Mouse (Mus musculus) hindbrain, embryonic 14.5 days (tissue): ENCODE measurements around the gene Ppp1r32. TPM values are rescaled to one million over a fixed set of nuclear protein-coding genes. Genes with fewer than 3 reads are reported as not detected.

Experiments
- ATAC-seq: fragments of 200-750 bp; cut with Nextera tagmentation; 2 replicates; pipeline ENCODE4 v1.8.0; 2017; ENCODE audit warnings: moderate number of reproducible peaks, mild to moderate bottlenecking, moderate TSS enrichment, moderate library complexity; ENCODE audit not compliant: low FRiP score
- DNase-seq: peaks from one replicate; pipeline ENCODE4 v3.0.0-alpha.2; 2015; ENCODE audit warnings: low spot score
- H3K27ac ChIP-seq: fragments of 300-500 bp; sonication (generic); 2 replicates; pipeline ENCODE4 v1.5.1; 2014; ENCODE audit warnings: mild to moderate bottlenecking, moderate library complexity
- H3K27me3 ChIP-seq: fragments of 300-500 bp; sonication (generic); 2 replicates; pipeline ENCODE4 v1.6.1; 2014; ENCODE audit warnings: mild to moderate bottlenecking, low read length, mixed read lengths; ENCODE audit not compliant: control insufficient read depth, insufficient read depth
- H3K36me3 ChIP-seq: fragments of 300-500 bp; sonication (generic); replicated peaks from 2 replicates; pipeline ENCODE4 v1.6.1; 2014; ENCODE audit not compliant: control insufficient read depth, insufficient read depth
- H3K4me1 ChIP-seq: fragments of 300-500 bp; sonication (generic); replicated peaks from 2 replicates; pipeline ENCODE4 v1.6.1; 2014; ENCODE audit warnings: antibody characterized with exemption, low read length, mixed read lengths; ENCODE audit not compliant: control insufficient read depth, insufficient read depth
- H3K4me2 ChIP-seq: fragments of 300-500 bp; sonication (generic); replicated peaks from 2 replicates; pipeline ENCODE4 v1.6.1; 2014; ENCODE audit warnings: mild to moderate bottlenecking, moderate library complexity
- H3K4me3 ChIP-seq: fragments of 300-500 bp; sonication (generic); replicated peaks from 2 replicates; pipeline ENCODE4 v1.5.1; 2014; ENCODE audit warnings: mild to moderate bottlenecking, low read length
- H3K9ac ChIP-seq: fragments of 300-500 bp; sonication (generic); 2 replicates; pipeline ENCODE4 v1.6.1; 2014
- H3K9me3 ChIP-seq: fragments of 300-500 bp; sonication (generic); 2 replicates; pipeline ENCODE4 v1.6.1; 2016; ENCODE audit warnings: low read length; ENCODE audit not compliant: control insufficient read depth
- WGBS: fragments of 180-500 bp; shearing (Covaris S2); extraction: QIAGEN DNeasy Blood & Tissue Kit; methylation state at CpG from one replicate; pipeline ENCODE4 v1.1.7; 2014; 5-methylcytosine and 5-hydroxymethylcytosine counted together
- polyA plus RNA-seq: library from polyadenylated mRNA; unstranded; fragments of >200 nt; fragmentation: Nextera tagmentation; extraction: Ambion mirVana; gene quantifications from 2 replicates; pipeline ENCODE4 v1.2.1, GENCODE M21; 2014

Gene Ppp1r32
- polyA plus RNA-seq, 1 experiment from 2014 or later = 2.8 TPM

GRCm38 (mm10) chr19:10469171-10469658 lies 13.5 kb downstream of the Ppp1r32 start:
- H3K27ac ChIP-seq = no peak overlapping the region
- no peaks in the 10 kb centered on the region for H3K9me3 ChIP-seq
- H3K9ac ChIP-seq = no peak overlapping the region
- H3K4me2 ChIP-seq = no peak overlapping the region
- no peak for DNase-seq
- H3K27me3 ChIP-seq = no peaks in the 10 kb centered on the region
- H3K36me3 ChIP-seq = no peaks in the 10 kb centered on the region
- no peak for ATAC-seq
- no peaks in the 10 kb centered on the region for H3K4me1 ChIP-seq
- H3K4me3 ChIP-seq = no peak overlapping the region
- 57% methylated on average over 8 of the region's 8 CpGs for WGBS

GRCm38 (mm10) chr19:10464427-10464826 lies 18.3 kb downstream of the Ppp1r32 start:
- Histone ChIP-seq H3K36me3 (no peaks in the 10 kb centered on the region), H3K4me2 (no peak overlapping the region), H3K4me1 (no peaks in the 10 kb centered on the region), H3K4me3 (no peak overlapping the region), H3K9ac (no peak overlapping the region), H3K9me3 (no peaks in the 10 kb centered on the region), H3K27me3 (peaks cover 23% of the 10 kb centered on the region), H3K27ac (no peak overlapping the region)
- DNase-seq = no peak
- no peak for ATAC-seq
- 13% methylated on average over 4 of the region's 4 CpGs for WGBS

- WGBS = 41% methylated on average over 7 of the region's 7 CpGs
- Histone ChIP-seq H3K4me3 (no peak overlapping the region), H3K36me3 (no peaks in the 10 kb centered on the region), H3K27me3 (peaks cover 46% of the 10 kb centered on the region), H3K4me1 (peaks cover 9% of the 10 kb centered on the region; the same call in 1 of the 2 replicates), H3K4me2 (no peak overlapping the region), H3K9me3 (no peaks in the 10 kb centered on the region), H3K9ac (no peak overlapping the region), H3K27ac (no peak overlapping the region)
- no peak for DNase-seq
- ATAC-seq = no peak
These were observed 21.1 kb downstream of the Ppp1r32 start for GRCm38 (mm10) chr19:10461584-10461983.

- WGBS = 46% methylated on average over 11 of the region's 11 CpGs
- no peaks in the 10 kb centered on the region for H3K9me3 ChIP-seq
- peaks cover 14% of the 10 kb centered on the region; the same call in 1 of the 2 replicates for H3K4me1 ChIP-seq
- H3K4me2 ChIP-seq = no peak overlapping the region
- no peaks in the 10 kb centered on the region for H3K36me3 ChIP-seq
- no peak for DNase-seq
- no peak for ATAC-seq
- peaks cover 63% of the 10 kb centered on the region for H3K27me3 ChIP-seq
- H3K4me3 ChIP-seq = no peak overlapping the region
- H3K9ac ChIP-seq = no peak overlapping the region
- no peak overlapping the region for H3K27ac ChIP-seq
These were observed 22.8 kb downstream of the Ppp1r32 start for GRCm38 (mm10) chr19:10459907-10460306.

GRCm38 (mm10) chr19:10458096-10458495 lies 24.6 kb downstream of the Ppp1r32 start:
- no peak overlapping the region for H3K9ac ChIP-seq
- peak overlapping the region; percentile 50 for H3K4me3 ChIP-seq
- peak; percentile 54 for DNase-seq
- H3K27ac ChIP-seq = no peak overlapping the region
- no peak for ATAC-seq
- no peaks in the 10 kb centered on the region for H3K36me3 ChIP-seq
- H3K27me3 ChIP-seq = peaks cover 67% of the 10 kb centered on the region
- no peaks in the 10 kb centered on the region for H3K9me3 ChIP-seq
- 26% methylated on average over 8 of the region's 8 CpGs for WGBS
- peak overlapping the region; percentile 83 for H3K4me2 ChIP-seq
- H3K4me1 ChIP-seq = peaks cover 14% of the 10 kb centered on the region; the same call in 1 of the 2 replicates

GRCm38 (mm10) chr19:10457484-10457800 lies 25.3 kb downstream of the Ppp1r32 start:
- H3K4me2 ChIP-seq = peak overlapping the region; percentile 83
- H3K9ac ChIP-seq = peak overlapping the region; percentile 54
- under 1% methylated on average over 33 of the region's 34 CpGs for WGBS
- peak overlapping the region; percentile 50 for H3K4me3 ChIP-seq
- H3K27me3 ChIP-seq = peaks cover 65% of the 10 kb centered on the region
- DNase-seq = peak; percentile 81
- H3K27ac ChIP-seq = peak overlapping the region; percentile 72; the same call in 1 of the 2 replicates
- no peaks in the 10 kb centered on the region for H3K36me3 ChIP-seq
- H3K9me3 ChIP-seq = no peaks in the 10 kb centered on the region
- ATAC-seq = peak; percentile 92
- peaks cover 14% of the 10 kb centered on the region; the same call in 1 of the 2 replicates for H3K4me1 ChIP-seq

- DNase-seq = peak; percentile 81
- Histone ChIP-seq H3K9ac (peak within 1 kb of the TSS; percentile 54), H3K4me2 (peak within 1 kb of the TSS; percentile 83), H3K4me1 (peaks cover 14% of the 10 kb centered on the region; the same call in 1 of the 2 replicates), H3K27me3 (peaks cover 60% of the 10 kb centered on the region), H3K36me3 (no peaks in the 10 kb centered on the region), H3K27ac (peak within 1 kb of the TSS; percentile 72), H3K9me3 (no peaks in the 10 kb centered on the region), H3K4me3 (peak within 1 kb of the TSS; percentile 50)
- WGBS = under 1% methylated on average over 85 of the region's 96 CpGs
- peak; percentile 64 for ATAC-seq
These were observed 25.8 kb downstream of the Ppp1r32 start, which contains the start of gene Lrrc10b for GRCm38 (mm10) chr19:10456752-10457483. TSS of gene Lrrc10b (minus strand) at chr19:10457473.

GRCm38 (mm10) chr19:10455437-10455806 lies 27.3 kb downstream of the Ppp1r32 start:
- no peaks in the 10 kb centered on the region for H3K36me3 ChIP-seq
- no peak overlapping the region for H3K4me2 ChIP-seq
- WGBS = 75% methylated on average over 3 of the region's 3 CpGs
- no peak overlapping the region for H3K9ac ChIP-seq
- peaks cover 50% of the 10 kb centered on the region for H3K27me3 ChIP-seq
- H3K4me1 ChIP-seq = peaks cover 14% of the 10 kb centered on the region; the same call in 1 of the 2 replicates
- DNase-seq (no peak), ATAC-seq (no peak)
- H3K4me3 ChIP-seq = no peak overlapping the region
- no peaks in the 10 kb centered on the region for H3K9me3 ChIP-seq
- no peak overlapping the region for H3K27ac ChIP-seq

- ATAC-seq (no peak), DNase-seq (no peak)
- peaks cover 48% of the 10 kb centered on the region for H3K27me3 ChIP-seq
- H3K4me1 ChIP-seq = peaks cover 14% of the 10 kb centered on the region; the same call in 1 of the 2 replicates
- no peak overlapping the region for H3K4me3 ChIP-seq
- no peaks in the 10 kb centered on the region for H3K36me3 ChIP-seq
- H3K4me2 ChIP-seq = no peak overlapping the region
- no peaks in the 10 kb centered on the region for H3K9me3 ChIP-seq
- 70% methylated on average over 4 of the region's 4 CpGs for WGBS
- H3K27ac ChIP-seq = no peak overlapping the region
- H3K9ac ChIP-seq = no peak overlapping the region
These were observed 27.9 kb downstream of the Ppp1r32 start for GRCm38 (mm10) chr19:10454718-10455436.
